ENCODE assay signal across 14 mouse cellular contexts in the genomic region with DNA sequence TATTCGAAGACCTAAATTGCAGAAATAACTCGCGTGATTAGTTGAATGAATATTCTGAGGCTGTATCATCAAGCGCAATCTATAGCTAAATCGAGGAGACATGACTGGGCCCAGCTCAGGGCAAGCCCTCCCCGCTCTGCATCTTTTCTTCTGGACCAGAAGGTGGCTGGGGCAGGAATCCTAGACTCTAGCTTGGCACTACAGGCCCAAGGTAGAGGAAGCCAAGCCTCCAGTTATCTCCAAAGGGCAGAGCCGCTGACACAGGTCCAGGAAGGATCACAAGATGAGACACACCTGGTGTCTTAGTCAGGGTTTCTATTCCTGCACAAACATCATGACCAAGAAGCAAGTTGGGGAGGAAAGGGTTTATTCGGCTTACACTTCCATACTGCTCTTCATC.
"Had no signal": no experiment of that assay in that cellular context is flagged by ENCODE, and none has a peak within 500 bp of the region (broad histone marks: within the 10 kb centered on the region; RNA-seq: fewer than 3 reads in every experiment).

No protein-coding gene starts in this region.

- H3K9me3 ChIP-seq: kidney, embryonic 15.5 days; limb, embryonic 15.5 days; liver, embryonic 12.5 days; midbrain, embryonic 15.5 days; neural tube, embryonic 13.5 days; stomach, embryonic 15.5 days had no signal

- ATAC-seq: liver, embryonic 12.5 days; midbrain, embryonic 15.5 days had no signal

- H3K4me2 ChIP-seq: kidney, embryonic 15.5 days; limb, embryonic 15.5 days; liver, embryonic 12.5 days; lung, embryonic 14.5 days; midbrain, embryonic 15.5 days; neural tube, embryonic 13.5 days; stomach, embryonic 15.5 days had no signal

- H3K36me3 ChIP-seq: kidney, embryonic 15.5 days; limb, embryonic 15.5 days; liver, embryonic 12.5 days; midbrain, embryonic 15.5 days; neural tube, embryonic 13.5 days; stomach, embryonic 15.5 days had no signal

- H3K27me3 ChIP-seq: kidney, embryonic 15.5 days; limb, embryonic 15.5 days; midbrain, embryonic 15.5 days; neural tube, embryonic 13.5 days; stomach, embryonic 15.5 days had no signal

- H3K27ac ChIP-seq: kidney, embryonic 15.5 days; limb, embryonic 15.5 days; liver, embryonic 12.5 days; midbrain, embryonic 15.5 days; stomach, embryonic 15.5 days had no signal

- DNase-seq: kidney, adult 2 months; kidney, postnatal 36 days; lung, embryonic 14.5 days; lung, postnatal 10 days; retina, postnatal 1 day; right cerebral cortex, postnatal 4 days; thymus, adult 2 months; thymus, postnatal 25 days had no signal

- H3K9ac ChIP-seq: kidney, embryonic 15.5 days; limb, embryonic 15.5 days; liver, embryonic 12.5 days; lung, embryonic 14.5 days; midbrain, embryonic 15.5 days; neural tube, embryonic 13.5 days; stomach, embryonic 15.5 days had no signal

- H3K4me3 ChIP-seq: kidney, embryonic 15.5 days; limb, embryonic 15.5 days; liver, embryonic 12.5 days; midbrain, embryonic 15.5 days; neural tube, embryonic 13.5 days; stomach, embryonic 15.5 days had no signal

- H3K4me1 ChIP-seq: stomach, embryonic 15.5 days had no signal
